Mouse (Mus musculus): Measurements from ENCODE around the gene Cep112.
A peak's percentile ranks its signal among the peaks of the same experiment; 100 is the strongest.

The Cep112 gene

GRCm38 (mm10) chr11:108900718-108901488 is 475.9 kb downstream of the Cep112 start:
- DNase-seq (ENCODE audit: inconsistent age in 2 of 2, low spot score in 1 of 2), result peak; percentile 76 to 83

- DNase-seq (ENCODE audit: inconsistent age in 2 of 2, low spot score in 1 of 2), result peak in 1 of 2 experiments; percentile 42
Measured at GRCm38 (mm10) chr11:108901670-108902069, 476.7 kb downstream of the Cep112 start.

- DNase-seq (ENCODE audit: inconsistent age in 2 of 2, low spot score in 1 of 2), result peak in 1 of 2 experiments; percentile 65
Measured at GRCm38 (mm10) chr11:108902303-108902702, 477.3 kb downstream of the Cep112 start.

GRCm38 (mm10) chr11:108906590-108907254 is 481.7 kb downstream of the Cep112 start:
- DNase-seq (ENCODE audit: inconsistent age in 2 of 2, low spot score in 1 of 2), result no peak

GRCm38 (mm10) chr11:108909396-108910195 is 484.6 kb downstream of the Cep112 start:
- peak in 1 of 2 experiments; percentile 57 for DNase-seq (ENCODE audit: inconsistent age in 2 of 2, low spot score in 1 of 2)

Measured in adrenal gland, adult (tissue).